31 mouse cellular contexts compared by ENCODE assay signal in the genomic region with DNA sequence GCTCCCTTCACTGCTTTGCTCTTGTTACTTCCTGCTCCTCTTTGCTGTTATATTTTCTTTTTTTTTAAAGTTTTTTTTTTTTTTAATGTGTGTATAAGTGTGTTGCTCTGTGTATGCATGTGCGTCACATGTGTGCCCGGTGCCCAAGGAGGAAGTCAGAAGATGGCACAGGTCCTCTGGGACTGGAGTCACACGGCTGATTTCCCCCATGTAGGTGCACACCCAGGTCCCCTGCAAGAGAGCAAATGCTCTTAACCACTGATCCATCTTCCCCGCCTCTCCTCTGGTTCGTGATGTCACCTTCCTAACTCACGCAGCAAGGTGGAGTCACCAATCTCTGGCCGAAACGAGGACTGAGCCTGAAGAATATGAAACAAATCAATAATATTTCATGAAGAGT. TPM values are rescaled to one million over a fixed set of nuclear protein-coding genes. Genes with fewer than 3 reads are reported as not detected.
DNase-seq lines count a peak whose midpoint lies in the region; ATAC-seq and TF ChIP-seq lines count a peak whose summit lies in the region.
"Had no signal": no experiment of that assay in that cellular context is flagged by ENCODE, and none has a peak within 500 bp of the region (broad histone marks: within the 10 kb centered on the region; RNA-seq: fewer than 3 reads in every experiment).

No protein-coding gene starts in this region.

- intact Hi-C loops in gastrocnemius, adult 2 months (cut with DNase I): no loop called here
- intact Hi-C loops in gastrocnemius, postnatal 36 days (cut with DNase I): no loop called here

- H3K4me3 ChIP-seq in gastrocnemius, adult 2 months: no peak overlapping the region
- H3K4me3 ChIP-seq in stomach, postnatal 0 days (ENCODE audit: low read depth, low read length): no peak overlapping the region
- H3K4me3 ChIP-seq in hindbrain, embryonic 13.5 days: no peak overlapping the region
- H3K4me3 ChIP-seq: embryonic facial prominence, embryonic 15.5 days; forebrain, embryonic 15.5 days; heart, adult 2 months; intestine, embryonic 15.5 days; layer of hippocampus, adult 2 months; limb, embryonic 10.5 days; liver, embryonic 15.5 days; lung, embryonic 15.5 days; midbrain, embryonic 12.5 days; neural tube, embryonic 13.5 days; stomach, embryonic 15.5 days had no signal

- no peak overlapping the region for H3K9ac ChIP-seq in stomach, postnatal 0 days (ENCODE audit: low read length)
- H3K9ac ChIP-seq in hindbrain, embryonic 13.5 days: no peak overlapping the region
- H3K9ac ChIP-seq: embryonic facial prominence, embryonic 15.5 days; forebrain, embryonic 15.5 days; intestine, embryonic 15.5 days; liver, embryonic 15.5 days; lung, embryonic 15.5 days; midbrain, embryonic 12.5 days; neural tube, embryonic 13.5 days; stomach, embryonic 15.5 days had no signal

- TF ChIP-seq CTCF in gastrocnemius, adult 2 months (IDR thresholded peaks at IDR 0.05): no peak
- TF ChIP-seq CTCF in stomach, postnatal 0 days (IDR thresholded peaks at IDR 0.05; ENCODE audit: low read depth): no peak

- DNase-seq in gastrocnemius, adult 2 months: no peak
- no peak for DNase-seq in gastrocnemius, postnatal 36 days
- peak; percentile 17 for DNase-seq in thymus, postnatal 4 days
- no peak for DNase-seq in thymus, postnatal 0 days (ENCODE audit: low spot score)
- no peak for DNase-seq in stomach, postnatal 0 days (ENCODE audit: low spot score)
- DNase-seq in cerebellum, postnatal 36 days: no peak
- DNase-seq: adrenal gland, postnatal 10 days; cerebellum, adult 2 months; liver; right cerebral cortex, adult 18-20 months had no signal

- no peak overlapping the region for H3K4me2 ChIP-seq in stomach, postnatal 0 days (replicated peaks; ENCODE audit: low read depth)
- H3K4me2 ChIP-seq in hindbrain, embryonic 13.5 days: no peak overlapping the region
- H3K4me2 ChIP-seq: embryonic facial prominence, embryonic 15.5 days; forebrain, embryonic 15.5 days; intestine, embryonic 15.5 days; liver, embryonic 15.5 days; lung, embryonic 15.5 days; midbrain, embryonic 12.5 days; neural tube, embryonic 13.5 days; stomach, embryonic 15.5 days had no signal

- H3K36me3 ChIP-seq in stomach, postnatal 0 days (ENCODE audit: control insufficient read depth, insufficient read depth, low read length): no peaks in the 10 kb centered on the region
- no peaks in the 10 kb centered on the region for H3K36me3 ChIP-seq in hindbrain, embryonic 13.5 days
- H3K36me3 ChIP-seq: embryonic facial prominence, embryonic 15.5 days; forebrain, embryonic 15.5 days; intestine, embryonic 15.5 days; liver, embryonic 15.5 days; lung, embryonic 15.5 days; midbrain, embryonic 12.5 days; neural tube, embryonic 13.5 days; stomach, embryonic 15.5 days had no signal

- peak; percentile 75 for ATAC-seq in neutrophil, adult 5-6 weeks (ENCODE audit: extremely low read depth, insufficient number of reproducible peaks, low FRiP score, poor library complexity, severe bottlenecking)
- ATAC-seq in stomach, postnatal 0 days (ENCODE audit: low FRiP score, low TSS enrichment): no peak
- no peak for ATAC-seq in hindbrain, embryonic 13.5 days (ENCODE audit: low FRiP score)
- ATAC-seq: intestine, embryonic 15.5 days; Patski had no signal

- no peaks in the 10 kb centered on the region for H3K27me3 ChIP-seq in stomach, postnatal 0 days (ENCODE audit: control insufficient read depth, insufficient read depth, low read length)
- H3K27me3 ChIP-seq in hindbrain, embryonic 13.5 days: no peaks in the 10 kb centered on the region
- H3K27me3 ChIP-seq: CH12.LX; embryonic facial prominence, embryonic 15.5 days; forebrain, embryonic 15.5 days; intestine, embryonic 15.5 days; liver, embryonic 15.5 days; lung, embryonic 15.5 days; midbrain, embryonic 12.5 days; neural tube, embryonic 13.5 days; Patski; stomach, embryonic 15.5 days had no signal

- 85% methylated on average over 8 of the region's 8 CpGs for WGBS in stomach, postnatal 0 days
- WGBS in hindbrain, embryonic 13.5 days: 94% methylated on average over 8 of the region's 8 CpGs

- H3K9me3 ChIP-seq in stomach, postnatal 0 days (ENCODE audit: control insufficient read depth, low read length): no peaks in the 10 kb centered on the region
- H3K9me3 ChIP-seq in hindbrain, embryonic 13.5 days: no peaks in the 10 kb centered on the region
- H3K9me3 ChIP-seq: embryonic facial prominence, embryonic 15.5 days; forebrain, embryonic 15.5 days; intestine, embryonic 15.5 days; limb, embryonic 10.5 days; liver, embryonic 15.5 days; lung, embryonic 15.5 days; midbrain, embryonic 12.5 days; neural tube, embryonic 13.5 days; stomach, embryonic 15.5 days had no signal

- TF ChIP-seq EP300 in stomach, postnatal 0 days (optimal IDR thresholded peaks at IDR 0.05): no peak

- 0 out of 2 replicates have a peak overlapping the region, but pooled peaks have one; percentile 20 for H3K27ac ChIP-seq in gastrocnemius, adult 2 months
- H3K27ac ChIP-seq in stomach, postnatal 0 days (replicated peaks): 0 out of 2 replicates have a peak overlapping the region, but pooled peaks have one; percentile 8
- no peak overlapping the region for H3K27ac ChIP-seq in hindbrain, embryonic 13.5 days
- H3K27ac ChIP-seq: embryonic facial prominence, embryonic 15.5 days; forebrain, embryonic 15.5 days; intestine, embryonic 15.5 days; layer of hippocampus, adult 2 months; liver, embryonic 15.5 days; lung, embryonic 15.5 days; macrophage; midbrain, embryonic 12.5 days; neural tube, embryonic 13.5 days; stomach, embryonic 15.5 days had no signal

- H3K4me1 ChIP-seq in stomach, postnatal 0 days (replicated peaks; ENCODE audit: control insufficient read depth, insufficient read depth): peaks cover 8% of the 10 kb centered on the region
- H3K4me1 ChIP-seq in hindbrain, embryonic 13.5 days (replicated peaks): peaks cover 11% of the 10 kb centered on the region
- H3K4me1 ChIP-seq: liver, embryonic 15.5 days; midbrain, embryonic 12.5 days had no signal

RNA-seq across cellular contexts. Expression of gene Gsto2, which starts 22.7 kb away (rescaled TPM):
- under 1 TPM; 0.51 to 0.73 TPM for total RNA-seq in gastrocnemius, adult 2 months (2021)
- under 1 TPM; 0.22 to 0.66 TPM for total RNA-seq in gastrocnemius, postnatal 36 days (2021)
- 0.39 and 0.52 TPM in 2 replicates for polyA plus RNA-seq in thymus, postnatal 0 days (2015; fragmentation: Nextera tagmentation; extraction: Ambion mirVana)
- total RNA-seq in neutrophil, adult 5-6 weeks (2017): 1.9 TPM in 1 of 2 replicates, not detected in the other
- polyA plus RNA-seq in stomach, postnatal 0 days (2015; fragmentation: Nextera tagmentation; extraction: Ambion mirVana): 3.5 and 4.2 TPM in 2 replicates
- polyA plus RNA-seq in hindbrain, embryonic 13.5 days (2015; fragmentation: Nextera tagmentation; extraction: Ambion mirVana): 1.1 and 1.8 TPM in 2 replicates
- polyA plus RNA-seq: small intestine, adult 2 months had no signal

RNA-seq across cellular contexts. Expression of gene Cfap43, which starts 31.1 kb away (rescaled TPM):
- total RNA-seq in gastrocnemius, adult 2 months (2021): under 1 TPM in 1 of 2 experiments, not detected in 1; 0.11 TPM
- total RNA-seq in gastrocnemius, postnatal 36 days (2021): not detected
- 0.20 and 0.35 TPM in 2 replicates for polyA plus RNA-seq in thymus, postnatal 0 days (2015; fragmentation: Nextera tagmentation; extraction: Ambion mirVana)
- total RNA-seq in neutrophil, adult 5-6 weeks (2017): 0.23 and 0.49 TPM in 2 replicates
- polyA plus RNA-seq in stomach, postnatal 0 days (2015; fragmentation: Nextera tagmentation; extraction: Ambion mirVana): 0.51 and 1.1 TPM in 2 replicates
- 1.6 and 2.2 TPM in 2 replicates for polyA plus RNA-seq in hindbrain, embryonic 13.5 days (2015; fragmentation: Nextera tagmentation; extraction: Ambion mirVana)
- total RNA-seq: adrenal gland, postnatal 10 days; gastrocnemius, postnatal 14 days; heart, adult 2 months; heart, postnatal 4 days had no signal
- polyA plus RNA-seq: G1E; small intestine, adult 2 months had no signal

RNA-seq across cellular contexts. Expression of gene Itprip, which starts 31.1 kb away (rescaled TPM):
- under 1 TPM; 0.75 to 0.99 TPM for total RNA-seq in gastrocnemius, adult 2 months (2021)
- under 1 TPM; 0.74 to 0.76 TPM for total RNA-seq in gastrocnemius, postnatal 36 days (2021)
- 20.9 and 21.1 TPM in 2 replicates for polyA plus RNA-seq in thymus, postnatal 0 days (2015; fragmentation: Nextera tagmentation; extraction: Ambion mirVana)
- 74.8 and 79.2 TPM in 2 replicates for total RNA-seq in neutrophil, adult 5-6 weeks (2017)
- 7.9 and 9.0 TPM in 2 replicates for polyA plus RNA-seq in stomach, postnatal 0 days (2015; fragmentation: Nextera tagmentation; extraction: Ambion mirVana)
- 6.9 and 7.8 TPM in 2 replicates for polyA plus RNA-seq in hindbrain, embryonic 13.5 days (2015; fragmentation: Nextera tagmentation; extraction: Ambion mirVana)

RNA-seq across cellular contexts. Expression of gene Gsto1, which starts 33.3 kb away (rescaled TPM):
- total RNA-seq in gastrocnemius, adult 2 months (2021): 10 to 100 TPM; 43.7 to 70.1 TPM
- 10 to 100 TPM; 40.8 to 59.1 TPM for total RNA-seq in gastrocnemius, postnatal 36 days (2021)
- 84.0 and 157 TPM in 2 replicates for polyA plus RNA-seq in thymus, postnatal 0 days (2015; fragmentation: Nextera tagmentation; extraction: Ambion mirVana)
- 117 and 147 TPM in 2 replicates for total RNA-seq in neutrophil, adult 5-6 weeks (2017)
- polyA plus RNA-seq in stomach, postnatal 0 days (2015; fragmentation: Nextera tagmentation; extraction: Ambion mirVana): 3,153 and 3,669 TPM in 2 replicates
- polyA plus RNA-seq in hindbrain, embryonic 13.5 days (2015; fragmentation: Nextera tagmentation; extraction: Ambion mirVana): 117 and 118 TPM in 2 replicates

RNA-seq across cellular contexts. Expression of gene Cfap58, which starts 49.4 kb away (rescaled TPM):
- total RNA-seq in gastrocnemius, adult 2 months (2021): not detected
- not detected for total RNA-seq in gastrocnemius, postnatal 36 days (2021)
- polyA plus RNA-seq in thymus, postnatal 0 days (2015; fragmentation: Nextera tagmentation; extraction: Ambion mirVana): 0.09 and 0.18 TPM in 2 replicates
- total RNA-seq in neutrophil, adult 5-6 weeks (2017): not detected in 2 replicates
- polyA plus RNA-seq in stomach, postnatal 0 days (2015; fragmentation: Nextera tagmentation; extraction: Ambion mirVana): not detected in 2 replicates
- polyA plus RNA-seq in hindbrain, embryonic 13.5 days (2015; fragmentation: Nextera tagmentation; extraction: Ambion mirVana): 0.78 and 1.3 TPM in 2 replicates
- total RNA-seq: G1E; gastrocnemius, postnatal 14 days had no signal
- polyA plus RNA-seq: G1E; intestine, embryonic 15.5 days; kidney, embryonic 14.5 days; limb, embryonic 10.5 days; liver, embryonic 15.5 days; macrophage; Patski; small intestine, adult 2 months; stomach, embryonic 15.5 days had no signal

Comparison
In these comparisons a context has a peak if more than half of its experiments do, and no peak if none do; other contexts are left out.
1. RNA of gene Itprip, which starts 31.1 kb away (total RNA-seq): 74.8 to 79.2 TPM in neutrophil, adult 5-6 weeks; 0.75 to 0.99 TPM in gastrocnemius, adult 2 months and 0.74 to 0.76 TPM in gastrocnemius, postnatal 36 days; every median in the first group is over 10 times any median in the second.